Mouse (Mus musculus): ENCODE measurements around the gene Tbc1d8. TPM values are rescaled to one million over a fixed set of nuclear protein-coding genes. Genes with fewer than 3 reads are reported as not detected.

Tbc1d8 gene
- polyA plus RNA-seq, 1 experiment from 2014 or later, result 9.1 TPM

DNA sequence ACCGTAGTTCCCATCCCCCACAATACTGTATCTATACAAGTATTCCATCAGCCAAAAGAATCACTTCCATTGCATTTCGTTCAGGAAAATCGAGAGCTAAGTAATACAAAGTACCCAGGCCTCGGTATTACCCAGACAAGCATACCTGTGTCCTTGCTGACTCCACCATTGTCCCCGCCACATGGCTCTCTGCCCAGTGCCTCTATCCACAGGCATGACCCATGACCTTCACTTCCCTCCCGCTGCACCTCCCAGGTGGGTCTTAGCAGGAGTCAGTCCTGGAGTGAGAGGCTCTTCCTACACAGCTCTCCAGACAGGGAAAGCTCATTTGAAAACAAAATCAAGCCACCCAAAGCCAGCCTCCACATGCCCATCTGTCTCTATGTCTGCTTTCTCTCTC lies 70.4 kb downstream of the Tbc1d8 start:
- Histone ChIP-seq H3K27ac (ENCODE audit: low read depth) (no peak overlapping the region), H3K4me2 (ENCODE audit: low read length) (no peak overlapping the region), H3K9ac (ENCODE audit: low read length) (no peak overlapping the region), H3K4me1 (replicated peaks; ENCODE audit: control insufficient read depth, insufficient read depth, low read length) (peaks cover 3% of the 10 kb centered on the region; the same call in 1 of the 2 replicates), H3K4me3 (ENCODE audit: low read depth, low read length) (no peak overlapping the region), H3K36me3 (ENCODE audit: control insufficient read depth, insufficient read depth, low read length) (no peaks in the 10 kb centered on the region), H3K27me3 (replicated peaks; ENCODE audit: control insufficient read depth, insufficient read depth, low read length) (no peaks in the 10 kb centered on the region), H3K9me3 (ENCODE audit: control insufficient read depth, low read length) (no peaks in the 10 kb centered on the region)
- DNase-seq (ENCODE audit: low spot score) (no peak), ATAC-seq (replicated peaks; ENCODE audit: low FRiP score, low TSS enrichment, low read depth) (no peak)
- WGBS, result 91% methylated on average over 6 of the region's 6 CpGs

DNA sequence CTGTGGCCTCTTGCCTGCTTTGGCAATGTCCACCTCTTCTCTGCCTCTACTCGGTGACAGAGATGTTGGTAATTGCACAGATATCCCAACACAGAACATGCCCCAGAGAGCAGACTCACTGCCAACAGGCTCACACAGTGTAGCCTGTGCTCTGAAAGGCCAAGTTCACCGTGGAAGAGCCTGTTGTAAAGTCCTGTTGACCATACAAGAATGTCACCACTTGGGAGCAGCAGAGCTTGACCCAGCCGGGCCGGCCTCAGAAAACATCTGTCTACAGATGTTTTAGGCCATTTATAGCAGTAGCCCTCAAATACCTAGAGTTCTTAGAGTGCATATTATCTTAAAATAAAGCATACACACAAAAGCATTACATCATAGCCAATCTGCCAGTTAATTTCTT lies 71.4 kb downstream of the Tbc1d8 start:
- Histone ChIP-seq H3K4me2 (ENCODE audit: low read length) (no peak overlapping the region), H3K9ac (ENCODE audit: low read length) (no peak overlapping the region), H3K27me3 (replicated peaks; ENCODE audit: control insufficient read depth, insufficient read depth, low read length) (no peaks in the 10 kb centered on the region), H3K27ac (ENCODE audit: low read depth) (no peak overlapping the region), H3K9me3 (ENCODE audit: control insufficient read depth, low read length) (no peaks in the 10 kb centered on the region), H3K4me1 (replicated peaks; ENCODE audit: control insufficient read depth, insufficient read depth, low read length) (peaks cover 3% of the 10 kb centered on the region; the same call in 1 of the 2 replicates), H3K4me3 (ENCODE audit: low read depth, low read length) (no peak overlapping the region), H3K36me3 (ENCODE audit: control insufficient read depth, insufficient read depth, low read length) (no peaks in the 10 kb centered on the region)
- WGBS, result 68% methylated on average over 4 of the region's 4 CpGs
- no peak for ATAC-seq (replicated peaks; ENCODE audit: low FRiP score, low TSS enrichment, low read depth)
- no peak for DNase-seq (ENCODE audit: low spot score)

DNA sequence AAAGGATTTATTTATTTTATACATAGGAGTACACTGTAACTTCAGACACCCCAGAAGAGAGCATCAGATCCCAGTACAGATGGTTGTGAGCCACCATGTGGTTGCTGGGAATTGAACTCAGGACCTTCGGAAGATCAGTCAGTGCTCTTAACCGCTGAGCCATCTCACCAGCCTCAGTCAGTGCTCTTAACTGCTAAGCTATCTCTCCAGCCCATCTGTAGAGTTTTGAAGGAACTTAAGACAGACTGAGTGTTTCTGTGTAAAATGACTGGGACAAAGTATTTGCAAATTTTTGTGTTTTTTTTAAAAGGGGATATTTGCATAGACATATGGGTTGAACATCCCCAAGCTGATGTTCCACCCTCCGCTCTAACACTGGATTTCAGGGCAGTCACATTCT lies 78.4 kb downstream of the Tbc1d8 start:
- H3K27ac ChIP-seq (ENCODE audit: low read depth), result no peak overlapping the region
- no peaks in the 10 kb centered on the region for H3K27me3 ChIP-seq (replicated peaks; ENCODE audit: control insufficient read depth, insufficient read depth, low read length)
- H3K4me3 ChIP-seq (ENCODE audit: low read depth, low read length), result no peak overlapping the region
- H3K9ac ChIP-seq (ENCODE audit: low read length), result no peak overlapping the region
- H3K4me1 ChIP-seq (replicated peaks; ENCODE audit: control insufficient read depth, insufficient read depth, low read length), result no peaks in the 10 kb centered on the region
- H3K4me2 ChIP-seq (ENCODE audit: low read length), result no peak overlapping the region
- 95% methylated on average over 3 of the region's 3 CpGs for WGBS
- ATAC-seq (replicated peaks; ENCODE audit: low FRiP score, low TSS enrichment, low read depth), result no peak
- H3K9me3 ChIP-seq (ENCODE audit: control insufficient read depth, low read length), result no peaks in the 10 kb centered on the region
- H3K36me3 ChIP-seq (ENCODE audit: control insufficient read depth, insufficient read depth, low read length), result no peaks in the 10 kb centered on the region
- no peak for DNase-seq (ENCODE audit: low spot score)

DNA sequence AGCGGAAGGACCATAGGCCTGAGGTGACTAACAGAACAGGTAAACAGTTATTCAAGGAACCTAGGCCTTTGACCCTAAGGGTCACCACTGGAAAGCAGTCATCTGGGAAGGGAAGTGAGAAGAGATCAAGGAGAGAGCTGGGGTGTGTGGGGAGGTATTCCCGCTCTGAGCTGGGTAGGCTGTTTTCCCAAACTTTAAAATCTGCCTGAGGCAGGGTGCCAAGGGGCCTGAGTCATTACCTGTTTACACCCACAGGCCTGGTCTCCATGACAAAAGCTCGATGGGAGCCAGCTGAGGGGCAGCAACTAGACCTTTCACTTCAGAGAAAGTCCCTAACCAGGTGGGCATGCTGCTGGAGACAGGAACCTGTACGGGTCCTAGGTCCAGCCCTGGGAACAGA lies 79.3 kb downstream of the Tbc1d8 start:
- H3K27me3 ChIP-seq (replicated peaks; ENCODE audit: control insufficient read depth, insufficient read depth, low read length), result no peaks in the 10 kb centered on the region
- no peak overlapping the region for H3K27ac ChIP-seq (ENCODE audit: low read depth)
- no peak overlapping the region for H3K9ac ChIP-seq (ENCODE audit: low read length)
- DNase-seq (ENCODE audit: low spot score), result no peak
- H3K36me3 ChIP-seq (ENCODE audit: control insufficient read depth, insufficient read depth, low read length), result no peaks in the 10 kb centered on the region
- no peaks in the 10 kb centered on the region for H3K4me1 ChIP-seq (replicated peaks; ENCODE audit: control insufficient read depth, insufficient read depth, low read length)
- ATAC-seq (replicated peaks; ENCODE audit: low FRiP score, low TSS enrichment, low read depth), result no peak
- no peak overlapping the region for H3K4me3 ChIP-seq (ENCODE audit: low read depth, low read length)
- no peaks in the 10 kb centered on the region for H3K9me3 ChIP-seq (ENCODE audit: control insufficient read depth, low read length)
- whole genome bisulfite sequencing, result 48% methylated on average over 4 of the region's 4 CpGs
- H3K4me2 ChIP-seq (ENCODE audit: low read length), result no peak overlapping the region

DNA sequence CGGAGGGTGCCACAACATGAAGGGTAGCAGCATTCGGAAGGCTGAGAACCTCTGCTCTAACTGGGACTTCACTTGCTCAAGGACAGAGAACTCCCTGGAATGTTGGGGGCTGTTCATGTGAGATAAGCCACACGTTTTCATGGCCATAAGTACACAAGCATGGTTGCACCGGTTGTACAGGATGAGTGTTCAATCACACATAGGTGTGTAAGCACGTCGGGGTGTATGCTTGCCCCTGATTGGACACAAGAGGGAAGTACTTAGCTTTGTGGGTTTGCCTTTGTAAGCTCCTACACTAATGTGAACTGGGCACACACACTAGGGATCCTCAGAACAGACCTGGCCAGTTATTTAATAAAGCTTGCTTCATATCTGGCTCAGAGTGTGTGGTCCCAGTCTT lies 80.3 kb downstream of the Tbc1d8 start:
- ATAC-seq (replicated peaks; ENCODE audit: low FRiP score, low TSS enrichment, low read depth) (no peak), DNase-seq (ENCODE audit: low spot score) (no peak)
- Histone ChIP-seq H3K9ac (ENCODE audit: low read length) (no peak overlapping the region), H3K4me1 (replicated peaks; ENCODE audit: control insufficient read depth, insufficient read depth, low read length) (no peaks in the 10 kb centered on the region), H3K27me3 (replicated peaks; ENCODE audit: control insufficient read depth, insufficient read depth, low read length) (no peaks in the 10 kb centered on the region), H3K4me2 (ENCODE audit: low read length) (no peak overlapping the region), H3K9me3 (ENCODE audit: control insufficient read depth, low read length) (no peaks in the 10 kb centered on the region), H3K4me3 (ENCODE audit: low read depth, low read length) (no peak overlapping the region), H3K36me3 (ENCODE audit: control insufficient read depth, insufficient read depth, low read length) (no peaks in the 10 kb centered on the region), H3K27ac (ENCODE audit: low read depth) (no peak overlapping the region)
- WGBS, result 83% methylated on average over 6 of the region's 6 CpGs

DNA sequence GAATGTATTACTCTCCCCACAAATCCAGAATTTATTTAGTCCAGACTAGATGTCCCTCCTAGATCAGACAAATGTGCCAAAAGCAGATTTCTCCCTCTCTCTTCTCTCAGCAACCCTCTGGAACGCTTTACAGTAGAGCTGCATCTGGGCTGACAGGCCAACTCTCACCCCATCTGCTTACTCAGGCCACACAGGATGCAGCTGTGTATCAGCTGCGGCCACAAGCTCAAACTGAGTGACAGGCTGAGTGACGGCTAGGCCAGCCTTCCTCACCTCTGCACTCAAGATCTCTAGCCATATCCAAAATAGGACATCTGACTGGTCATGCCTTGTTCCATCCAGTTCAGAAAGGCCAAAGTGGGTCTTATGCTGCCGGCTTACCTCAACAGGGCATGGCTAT lies 82.2 kb downstream of the Tbc1d8 start:
- H3K27ac ChIP-seq (ENCODE audit: low read depth), result no peak overlapping the region
- H3K4me3 ChIP-seq (ENCODE audit: low read depth, low read length), result no peak overlapping the region
- no peak for ATAC-seq (replicated peaks; ENCODE audit: low FRiP score, low TSS enrichment, low read depth)
- H3K27me3 ChIP-seq (replicated peaks; ENCODE audit: control insufficient read depth, insufficient read depth, low read length), result no peaks in the 10 kb centered on the region
- 70% methylated on average over 4 of the region's 4 CpGs for WGBS
- H3K9me3 ChIP-seq (ENCODE audit: control insufficient read depth, low read length), result no peaks in the 10 kb centered on the region
- H3K36me3 ChIP-seq (ENCODE audit: control insufficient read depth, insufficient read depth, low read length), result no peaks in the 10 kb centered on the region
- H3K4me1 ChIP-seq (replicated peaks; ENCODE audit: control insufficient read depth, insufficient read depth, low read length), result no peaks in the 10 kb centered on the region
- no peak for DNase-seq (ENCODE audit: low spot score)
- no peak overlapping the region for H3K9ac ChIP-seq (ENCODE audit: low read length)
- H3K4me2 ChIP-seq (ENCODE audit: low read length), result no peak overlapping the region

DNA sequence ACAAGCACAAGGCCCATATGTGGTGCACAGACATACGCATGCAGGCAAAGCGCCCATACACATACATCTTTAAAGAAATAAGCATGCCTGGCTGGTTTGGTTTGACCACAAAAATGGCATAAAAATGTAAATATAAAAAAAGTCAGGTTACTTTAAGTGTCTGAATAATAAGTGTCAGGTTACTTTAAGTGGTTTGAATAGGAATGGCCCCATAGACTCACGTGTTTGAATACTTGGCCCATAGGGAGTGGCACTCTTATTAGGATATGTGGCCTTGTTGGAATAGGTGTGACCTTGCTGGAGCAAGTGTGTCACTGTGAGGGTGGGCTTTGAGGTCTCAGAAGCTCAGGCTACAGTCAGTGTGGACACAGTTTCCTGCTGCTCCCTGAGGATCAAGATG lies 83.9 kb downstream of the Tbc1d8 start:
- no peak overlapping the region for H3K4me3 ChIP-seq (ENCODE audit: low read depth, low read length)
- DNase-seq (ENCODE audit: low spot score) (no peak), ATAC-seq (replicated peaks; ENCODE audit: low FRiP score, low TSS enrichment, low read depth) (no peak)
- H3K27ac ChIP-seq (ENCODE audit: low read depth), result no peak overlapping the region
- H3K4me1 ChIP-seq (replicated peaks; ENCODE audit: control insufficient read depth, insufficient read depth, low read length), result no peaks in the 10 kb centered on the region
- WGBS, result 85% methylated on average over 3 of the region's 3 CpGs
- no peak overlapping the region for H3K4me2 ChIP-seq (ENCODE audit: low read length)
- H3K9ac ChIP-seq (ENCODE audit: low read length), result no peak overlapping the region
- no peaks in the 10 kb centered on the region for H3K9me3 ChIP-seq (ENCODE audit: control insufficient read depth, low read length)
- H3K36me3 ChIP-seq (ENCODE audit: control insufficient read depth, insufficient read depth, low read length), result no peaks in the 10 kb centered on the region
- no peaks in the 10 kb centered on the region for H3K27me3 ChIP-seq (replicated peaks; ENCODE audit: control insufficient read depth, insufficient read depth, low read length)

DNA sequence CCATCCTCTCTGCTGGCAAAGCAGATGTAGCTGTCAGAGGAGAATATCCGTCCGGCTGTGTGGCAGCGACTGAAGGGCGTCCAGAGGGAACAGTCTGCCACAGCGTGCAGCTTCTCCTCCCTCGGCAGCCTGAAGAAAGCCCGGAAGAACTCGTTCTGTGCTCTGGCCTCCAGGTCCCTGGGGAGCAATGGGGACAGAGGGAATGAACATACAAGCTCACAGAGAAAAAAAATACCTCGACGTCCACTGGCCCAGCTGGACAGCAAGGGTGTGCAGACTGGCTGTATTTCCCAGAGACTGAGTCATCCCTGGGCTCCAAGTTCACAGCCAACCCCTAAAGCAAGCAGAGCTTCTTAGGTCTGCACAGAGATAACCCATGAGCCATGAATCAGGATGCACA lies 84.5 kb downstream of the Tbc1d8 start:
- Histone ChIP-seq H3K9ac (ENCODE audit: low read length) (no peak overlapping the region), H3K4me3 (ENCODE audit: low read depth, low read length) (no peak overlapping the region), H3K9me3 (ENCODE audit: control insufficient read depth, low read length) (no peaks in the 10 kb centered on the region), H3K27ac (ENCODE audit: low read depth) (no peak overlapping the region), H3K4me2 (ENCODE audit: low read length) (no peak overlapping the region), H3K27me3 (replicated peaks; ENCODE audit: control insufficient read depth, insufficient read depth, low read length) (no peaks in the 10 kb centered on the region), H3K4me1 (replicated peaks; ENCODE audit: control insufficient read depth, insufficient read depth, low read length) (no peaks in the 10 kb centered on the region), H3K36me3 (ENCODE audit: control insufficient read depth, insufficient read depth, low read length) (no peaks in the 10 kb centered on the region)
- DNase-seq (ENCODE audit: low spot score) (no peak), ATAC-seq (replicated peaks; ENCODE audit: low FRiP score, low TSS enrichment, low read depth) (no peak)
- WGBS, result 71% methylated on average over 10 of the region's 10 CpGs

DNA sequence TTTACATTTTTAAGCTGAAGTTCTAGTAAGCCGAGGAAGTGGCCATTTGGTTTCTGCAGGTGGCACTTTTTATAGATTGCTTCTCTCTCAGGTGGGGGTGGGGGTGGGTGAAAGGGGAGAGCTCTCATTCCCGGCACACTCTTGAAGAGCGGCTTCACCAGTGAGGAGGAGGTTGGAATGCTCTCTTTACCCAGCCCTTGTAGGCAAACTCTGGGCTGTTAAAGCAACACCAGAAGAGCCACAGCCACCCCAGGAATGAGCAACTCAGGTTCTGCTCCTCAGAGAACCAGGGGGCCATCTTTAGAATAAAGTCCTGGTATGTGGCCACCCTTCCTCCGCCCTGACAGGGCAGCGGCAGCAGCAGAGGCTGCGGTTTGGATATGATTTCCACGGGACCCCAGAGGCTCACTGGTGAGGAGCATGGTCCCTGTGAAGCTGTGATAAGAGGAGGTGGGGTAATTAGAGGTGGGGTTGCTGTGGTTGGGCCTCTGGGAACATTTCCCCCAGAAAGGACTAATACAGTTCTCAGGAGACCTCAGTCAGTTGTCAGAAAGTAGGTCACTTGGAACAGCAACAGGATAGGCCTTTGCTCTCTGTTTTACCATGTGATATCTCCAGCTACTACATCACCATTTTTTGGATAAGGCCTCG lies 85.2 kb downstream of the Tbc1d8 start:
- Histone ChIP-seq H3K27me3 (replicated peaks; ENCODE audit: control insufficient read depth, insufficient read depth, low read length) (no peaks in the 10 kb centered on the region), H3K36me3 (ENCODE audit: control insufficient read depth, insufficient read depth, low read length) (no peaks in the 10 kb centered on the region), H3K9me3 (ENCODE audit: control insufficient read depth, low read length) (no peaks in the 10 kb centered on the region), H3K4me3 (ENCODE audit: low read depth, low read length) (no peak overlapping the region), H3K9ac (ENCODE audit: low read length) (no peak overlapping the region), H3K4me1 (replicated peaks; ENCODE audit: control insufficient read depth, insufficient read depth, low read length) (no peaks in the 10 kb centered on the region), H3K4me2 (ENCODE audit: low read length) (no peak overlapping the region), H3K27ac (ENCODE audit: low read depth) (no peak overlapping the region)
- no peak for ATAC-seq (replicated peaks; ENCODE audit: low FRiP score, low TSS enrichment, low read depth)
- WGBS, result 80% methylated on average over 8 of the region's 8 CpGs
- no peak for DNase-seq (ENCODE audit: low spot score)
